Mouse (Mus musculus): ENCODE data around the gene Gm38431.
A peak's percentile ranks its signal among the peaks of the same experiment; 100 is the strongest.
"Not testable (repeated sequence)": the region's sequence is repeated elsewhere in the genome, so short reads cannot be mapped to it uniquely, and the experiment has no call there.

The Gm38431 gene

GRCm38 (mm10) chr9:21105760-21106564 lies 14.2 kb upstream of the Gm38431 start:
- DNase-seq (ENCODE audit: low spot score in 2 of 2), result no peak

- no peak for DNase-seq (ENCODE audit: low spot score in 2 of 2)
Measured at GRCm38 (mm10) chr9:21104814-21105213, 13.0 kb upstream of the Gm38431 start.

- DNase-seq (ENCODE audit: low spot score in 2 of 2), result no peak
Measured at GRCm38 (mm10) chr9:21102076-21102475, 10.3 kb upstream of the Gm38431 start.

GRCm38 (mm10) chr9:21100447-21101161 lies 8.8 kb upstream of the Gm38431 start:
- no peak for DNase-seq (ENCODE audit: low spot score in 2 of 2)

GRCm38 (mm10) chr9:21097793-21098192 lies 6.0 kb upstream of the Gm38431 start:
- DNase-seq (ENCODE audit: low spot score in 2 of 2), result no peak

GRCm38 (mm10) chr9:21095958-21096357 lies 4.2 kb upstream of the Gm38431 start:
- no peak for DNase-seq (ENCODE audit: low spot score in 2 of 2)

GRCm38 (mm10) chr9:21093423-21093822 lies 1.6 kb upstream of the Gm38431 start:
- no peak for DNase-seq (ENCODE audit: low spot score in 2 of 2)

GRCm38 (mm10) chr9:21090972-21091706 lies 658 bp downstream of the Gm38431 start:
- no peak for DNase-seq (ENCODE audit: low spot score in 2 of 2)

GRCm38 (mm10) chr9:21090537-21090936 lies 1.3 kb downstream of the Gm38431 start:
- no peak for DNase-seq (ENCODE audit: low spot score in 2 of 2)

GRCm38 (mm10) chr9:21083324-21083723 lies 8.5 kb downstream of the Gm38431 start:
- DNase-seq (ENCODE audit: low spot score in 2 of 2), result no peak

GRCm38 (mm10) chr9:21081127-21081526 lies 10.7 kb downstream of the Gm38431 start:
- no peak for DNase-seq (ENCODE audit: low spot score in 2 of 2)

- DNase-seq (ENCODE audit: low spot score in 2 of 2), result no peak
Measured at GRCm38 (mm10) chr9:21075625-21076024, 16.2 kb downstream of the Gm38431 start.

- DNase-seq (ENCODE audit: low spot score in 2 of 2), result no peak
Measured at GRCm38 (mm10) chr9:21074173-21074572, 17.6 kb downstream of the Gm38431 start.

- DNase-seq (ENCODE audit: low spot score in 2 of 2), result peak; percentile 83 to 90
Measured at GRCm38 (mm10) chr9:21073044-21073840, 18.6 kb downstream of the Gm38431 start, which contains the start of the genes Gm49373 and Fdx1l. Gm49373 (minus strand) TSS chr9:21073096. Fdx1l (minus strand) TSS chr9:21073614.

GRCm38 (mm10) chr9:21072641-21073040 lies 19.2 kb downstream of the Gm38431 start:
- DNase-seq (ENCODE audit: low spot score in 2 of 2), result no peak

- DNase-seq (ENCODE audit: low spot score in 2 of 2), result no peak
Measured at GRCm38 (mm10) chr9:21067006-21067684, 24.7 kb downstream of the Gm38431 start, which contains the start of gene Zglp1. Zglp1 (minus strand) TSS chr9:21067093.

- DNase-seq (ENCODE audit: low spot score in 2 of 2), result peak in 1 of 2 experiments; percentile 67
Measured at GRCm38 (mm10) chr9:21062928-21063327, 28.9 kb downstream of the Gm38431 start.

- DNase-seq (ENCODE audit: low spot score in 2 of 2), result no peak
Measured at GRCm38 (mm10) chr9:21051578-21051977, 40.2 kb downstream of the Gm38431 start.

GRCm38 (mm10) chr9:21045235-21045634 lies 46.6 kb downstream of the Gm38431 start:
- DNase-seq (ENCODE audit: low spot score in 2 of 2), result no peak

- not testable (repeated sequence) for DNase-seq (ENCODE audit: low spot score in 2 of 2)
Measured at GRCm38 (mm10) chr9:21044785-21045184, 47.0 kb downstream of the Gm38431 start.

- no peak for DNase-seq (ENCODE audit: low spot score in 2 of 2)
Measured at GRCm38 (mm10) chr9:21043563-21043962, 48.2 kb downstream of the Gm38431 start.

All from frontal cortex, postnatal 10 days (tissue).